Mouse (Mus musculus) retina, embryonic 14.5 days (tissue): ENCODE data around the gene BC034090.

ENCODE experiments used
- DNase-seq: peaks from one replicate; pipeline ENCODE4 v3.0.0-alpha.2; 2015; ENCODE audit warnings: low spot score

Gene BC034090

DNA sequence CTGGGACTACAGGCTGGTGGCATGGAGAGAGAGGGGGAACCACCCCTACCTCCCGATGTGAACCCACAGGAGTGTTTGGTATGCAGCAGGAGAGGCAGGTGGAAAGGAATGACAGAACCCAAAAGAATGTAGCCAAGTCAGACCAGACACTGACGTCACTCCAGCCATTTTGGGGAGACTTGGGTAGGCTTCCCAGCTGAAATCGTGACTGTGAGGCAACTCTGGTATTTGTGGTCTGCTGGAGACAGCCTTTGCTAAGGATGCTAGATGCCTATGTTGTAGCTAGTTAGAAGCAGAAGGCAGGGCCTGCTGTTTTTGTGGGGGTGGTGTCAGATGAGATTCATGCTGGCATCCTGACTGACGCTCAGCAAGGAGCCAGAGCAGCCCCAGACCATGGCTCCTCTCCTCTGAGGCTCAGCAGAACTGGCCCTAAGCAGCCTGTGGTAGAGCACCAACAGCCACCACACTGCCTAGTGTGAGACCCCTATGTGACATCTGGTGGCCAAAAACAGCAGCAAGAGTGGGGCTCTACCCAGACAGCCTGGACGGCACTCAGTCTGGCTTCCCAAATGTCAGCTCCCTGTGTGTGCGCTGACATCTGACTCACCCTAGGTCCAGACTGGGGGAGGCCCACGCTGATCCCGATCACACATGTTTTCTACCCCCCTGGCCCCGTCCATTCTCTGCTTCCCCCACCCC lies 29.0 kb downstream of the BC034090 start:
- DNase-seq: peak; percentile 64

- DNase-seq: no peak
Observed at GRCm38 (mm10) chr1:155213912-155214311, 30.3 kb downstream of the BC034090 start.

DNA sequence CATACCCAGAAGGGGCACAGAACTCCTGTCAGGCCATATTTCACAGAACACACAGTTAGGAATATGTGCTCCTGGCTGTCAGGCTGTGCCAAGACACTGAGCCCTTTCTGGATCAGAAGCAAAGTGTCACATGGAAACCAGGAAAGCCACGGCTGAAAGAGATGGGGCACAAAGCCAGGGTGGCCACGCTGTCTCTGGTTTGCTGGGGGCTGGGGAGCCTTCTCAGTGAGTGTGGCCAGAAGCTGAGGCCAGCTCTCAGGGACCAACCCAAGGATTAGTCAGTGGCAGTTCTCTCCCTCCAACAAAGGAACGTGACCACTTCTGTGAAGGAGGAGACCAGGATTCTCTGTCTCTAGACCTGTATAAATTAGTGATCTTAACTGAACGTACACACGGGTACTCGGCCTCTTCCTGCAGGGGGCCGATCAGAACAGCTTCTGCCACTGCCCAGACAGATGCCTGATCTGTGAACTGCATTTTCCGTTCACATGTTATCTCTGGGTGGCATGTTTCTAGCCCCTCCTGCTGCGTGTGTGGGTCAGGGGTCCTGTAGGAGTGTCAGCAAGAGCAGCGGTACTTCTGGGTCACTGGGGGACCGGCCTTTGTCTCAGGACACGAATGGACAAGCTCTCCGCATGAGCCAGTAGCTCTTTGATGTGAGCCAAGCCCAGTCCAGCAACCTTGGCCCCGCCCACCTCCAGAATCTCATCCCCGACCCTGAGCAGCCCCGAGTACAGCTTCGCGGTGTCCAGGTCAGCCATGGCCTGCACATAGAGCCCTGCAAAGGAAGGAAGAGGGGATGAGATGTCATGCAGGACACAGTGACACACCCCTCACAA lies 31.1 kb downstream of the BC034090 start:
- peak; percentile 68 for DNase-seq

DNA sequence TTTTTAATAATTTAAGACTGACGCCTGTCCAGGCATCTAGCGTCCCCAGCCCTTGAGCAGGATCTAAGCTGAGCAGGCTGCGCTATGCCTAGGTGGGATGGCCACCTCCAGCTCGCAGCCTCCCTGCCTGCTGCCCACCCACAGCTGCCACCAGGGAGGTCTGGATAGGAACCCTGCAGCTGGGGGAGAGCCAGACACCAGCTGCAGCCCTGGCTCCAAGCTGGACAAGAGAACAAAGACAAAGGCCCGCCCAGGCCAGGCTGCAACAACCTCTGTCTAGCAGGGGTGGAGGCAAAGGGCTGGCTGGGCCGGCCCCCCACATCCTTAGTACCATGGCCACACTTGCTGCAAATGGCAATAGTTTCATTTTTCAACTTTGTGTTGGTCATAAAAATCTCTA lies 31.8 kb downstream of the BC034090 start:
- DNase-seq: peak; percentile 75

- no peak for DNase-seq
Observed at GRCm38 (mm10) chr1:155212081-155212480, 32.2 kb downstream of the BC034090 start.

GRCm38 (mm10) chr1:155211017-155211416 lies 33.2 kb downstream of the BC034090 start:
- no peak for DNase-seq

GRCm38 (mm10) chr1:155210011-155210763 lies 34.1 kb downstream of the BC034090 start:
- no peak for DNase-seq

DNA sequence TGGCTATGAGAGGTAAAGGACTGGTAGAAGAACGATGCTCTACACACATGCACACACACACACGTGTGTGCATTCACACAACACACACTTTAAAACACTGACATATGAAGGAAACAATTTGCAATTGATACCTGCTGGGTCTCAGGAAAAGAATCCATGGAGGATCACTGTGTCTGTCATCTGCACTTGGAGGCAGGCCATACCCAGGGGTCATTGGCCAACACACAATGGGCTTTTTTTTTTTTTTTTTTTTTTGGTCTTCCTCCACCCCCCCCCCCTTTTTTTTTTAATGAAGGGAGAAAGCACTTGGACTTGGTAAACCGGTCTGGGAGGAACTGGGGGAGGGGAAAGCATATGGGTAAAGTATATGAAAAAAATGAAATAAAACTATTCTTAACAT lies 36.4 kb downstream of the BC034090 start:
- DNase-seq: no peak

- peak; percentile 66 for DNase-seq
Observed at GRCm38 (mm10) chr1:155205822-155206660, 38.2 kb downstream of the BC034090 start.

- peak; percentile 55 for DNase-seq
Observed at GRCm38 (mm10) chr1:155205311-155205710, 38.9 kb downstream of the BC034090 start.

DNA sequence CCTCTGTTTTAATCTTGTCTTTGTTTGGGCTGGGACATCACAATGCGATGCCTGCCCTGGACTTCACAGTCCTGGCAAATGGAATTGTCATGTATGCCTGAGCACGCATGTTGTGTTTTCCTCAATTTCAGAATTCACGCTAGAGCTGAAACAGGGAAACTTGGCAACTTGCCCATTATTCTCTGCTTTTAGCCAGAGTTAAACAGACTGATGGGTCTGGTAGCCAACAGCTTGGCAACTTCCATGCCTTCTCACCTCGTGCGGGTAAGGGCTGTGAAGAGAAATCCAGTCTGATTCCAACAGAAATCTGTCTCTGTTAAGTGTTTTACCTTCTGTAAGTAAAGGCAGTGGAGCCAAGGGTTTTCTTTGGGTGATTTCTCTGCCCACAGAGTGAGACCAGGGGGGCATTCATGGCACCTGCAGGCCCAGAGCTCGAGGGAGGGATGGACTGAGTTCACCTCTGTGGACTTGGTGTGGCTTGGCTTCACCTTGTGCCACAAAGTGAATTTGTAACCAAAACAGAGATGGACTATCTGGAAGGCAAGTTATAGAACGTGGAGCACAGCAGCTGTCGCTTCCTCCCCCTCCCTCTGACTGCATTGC lies 39.6 kb downstream of the BC034090 start:
- no peak for DNase-seq

GRCm38 (mm10) chr1:155203954-155204353 lies 40.3 kb downstream of the BC034090 start:
- no peak for DNase-seq

- no peak for DNase-seq
Observed at GRCm38 (mm10) chr1:155203101-155203500, 41.1 kb downstream of the BC034090 start.

DNA sequence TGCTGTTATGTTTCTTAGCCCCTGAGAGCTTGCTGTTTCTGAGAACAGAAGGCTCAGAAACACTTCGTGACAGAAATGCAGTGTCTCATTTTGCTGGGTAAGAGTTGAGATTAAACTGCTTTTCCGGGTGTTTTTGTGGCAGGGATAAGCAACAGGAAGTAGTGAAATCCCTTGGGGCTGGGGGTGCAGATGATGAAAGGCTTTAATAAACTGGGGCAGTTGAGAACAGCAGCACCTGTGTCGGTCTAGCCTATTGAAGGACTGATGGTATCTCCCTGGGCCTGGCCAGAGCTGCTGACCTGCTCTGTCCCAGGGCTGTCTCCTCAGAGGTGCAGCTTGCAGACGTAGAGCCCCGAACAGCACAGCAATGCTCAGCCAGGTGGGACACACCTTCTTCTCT lies 41.8 kb downstream of the BC034090 start:
- DNase-seq: no peak

DNA sequence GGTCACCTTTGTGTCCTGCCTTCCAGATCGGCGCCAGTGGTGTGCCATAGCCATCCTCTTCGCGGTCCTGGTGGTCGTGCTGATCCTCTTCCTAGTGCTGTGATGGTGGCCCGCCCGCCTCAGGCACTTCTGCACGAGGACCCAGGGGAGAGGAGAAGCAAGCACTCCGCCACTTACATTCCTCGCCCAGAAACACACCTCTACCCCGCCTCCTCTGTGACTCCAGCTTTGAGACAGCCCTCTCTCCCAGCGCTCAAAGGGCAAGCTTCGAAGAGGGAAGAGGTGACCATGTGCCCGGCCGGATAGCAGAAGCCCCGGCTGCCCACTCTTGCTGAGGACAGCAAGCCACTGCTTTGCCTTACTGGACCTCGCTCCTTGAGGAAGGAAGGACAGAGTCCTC lies 42.3 kb downstream of the BC034090 start:
- DNase-seq: no peak

GRCm38 (mm10) chr1:155201373-155201879 lies 42.8 kb downstream of the BC034090 start:
- no peak for DNase-seq

- no peak for DNase-seq
Observed at GRCm38 (mm10) chr1:155200967-155201366, 43.3 kb downstream of the BC034090 start.

GRCm38 (mm10) chr1:155199522-155199921 lies 44.7 kb downstream of the BC034090 start:
- DNase-seq: no peak

DNA sequence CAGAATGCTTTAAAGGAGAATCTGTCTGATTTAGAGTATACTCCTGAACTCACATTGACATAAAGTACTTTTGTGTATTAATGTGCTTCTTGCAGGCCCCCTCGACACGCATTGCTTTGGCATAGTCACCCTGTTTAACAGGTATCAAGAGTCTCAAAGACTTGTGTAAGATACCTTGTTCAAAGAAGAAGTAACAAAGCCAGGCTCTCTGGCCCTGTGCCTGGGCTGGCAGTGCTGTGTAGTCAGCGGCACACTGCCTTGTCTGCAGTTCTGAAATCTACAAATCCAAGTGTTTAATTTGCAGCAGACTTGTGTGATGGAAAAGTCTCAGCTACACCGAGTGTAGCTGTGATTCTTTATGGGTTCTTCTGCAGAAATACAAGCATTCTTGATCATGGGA lies 47.6 kb downstream of the BC034090 start:
- DNase-seq: no peak

DNA sequence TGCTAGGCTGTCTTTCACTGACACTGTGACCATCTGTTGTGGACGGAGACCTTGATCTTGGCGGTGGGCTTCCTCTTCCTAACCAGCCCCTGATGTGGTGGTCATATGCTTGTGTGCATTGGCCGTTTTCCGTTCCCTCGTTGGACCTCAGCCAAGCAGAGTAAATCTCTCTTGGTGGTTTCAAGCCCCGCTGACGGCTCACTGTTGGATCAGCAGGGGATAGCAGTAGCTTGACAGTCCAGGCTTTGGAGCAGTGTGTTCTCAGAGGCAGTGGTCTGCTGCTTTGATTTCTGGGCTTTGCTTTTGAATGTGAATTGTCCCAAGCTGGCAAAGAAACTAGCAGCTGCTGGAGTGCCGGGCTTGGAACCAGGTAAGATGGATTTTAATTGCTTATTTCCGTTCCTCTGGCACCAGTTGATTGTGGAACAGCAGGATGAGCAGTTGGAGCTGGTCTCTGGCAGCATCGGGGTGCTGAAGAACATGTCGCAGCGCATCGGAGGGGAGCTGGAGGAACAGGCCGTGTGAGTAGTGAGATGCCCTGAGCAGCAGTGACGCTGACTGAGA lies 51.4 kb downstream of the BC034090 start:
- DNase-seq: no peak

DNA sequence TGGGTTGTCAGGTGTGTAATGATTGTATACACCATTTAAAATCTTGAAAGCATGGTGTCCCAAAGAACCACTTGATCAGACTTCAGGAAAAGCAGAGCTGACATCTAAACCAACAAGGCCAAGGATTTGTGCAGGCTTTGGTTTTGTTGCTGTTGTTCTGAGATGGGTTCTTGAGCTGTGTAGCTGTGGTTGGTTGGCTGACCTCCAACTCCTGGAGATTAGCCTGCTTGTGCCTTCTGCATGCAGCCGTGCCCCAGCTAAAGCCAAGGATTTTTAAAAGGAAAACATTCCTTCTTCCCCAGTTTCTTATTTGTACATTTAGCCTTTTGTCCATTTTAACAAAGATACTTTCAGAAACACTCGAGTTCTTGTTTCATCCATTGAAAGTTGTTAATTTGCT lies 52.6 kb downstream of the BC034090 start:
- no peak for DNase-seq
